Mouse (Mus musculus) midbrain, embryonic 13.5 days (tissue): ENCODE measurements around the gene Crtc3. TPM values are rescaled to one million over a fixed set of nuclear protein-coding genes. Genes with fewer than 3 reads are reported as not detected.

Experiments
- ATAC-seq: fragments of 200-750 bp; cut with Nextera tagmentation; 2 replicates; pipeline ENCODE4 v1.8.0; 2017; ENCODE audit warnings: mild to moderate bottlenecking, moderate TSS enrichment, moderate library complexity
- H3K27ac ChIP-seq: fragments of 300-500 bp; sonication (generic); 2 replicates; pipeline ENCODE4 v1.5.1; 2015; ENCODE audit warnings: inconsistent platforms, mild to moderate bottlenecking, moderate library complexity
- H3K27me3 ChIP-seq: fragments of 300-500 bp; sonication (generic); 2 replicates; pipeline ENCODE4 v1.6.1; 2015; ENCODE audit warnings: mild to moderate bottlenecking, inconsistent platforms
- H3K36me3 ChIP-seq: fragments of 300-500 bp; sonication (generic); 2 replicates; pipeline ENCODE4 v1.6.1; 2015; ENCODE audit warnings: mild to moderate bottlenecking, inconsistent platforms
- H3K4me1 ChIP-seq: fragments of 300-500 bp; sonication (generic); replicated peaks from 2 replicates; pipeline ENCODE4 v1.6.1; 2015; ENCODE audit warnings: inconsistent platforms
- H3K4me2 ChIP-seq: fragments of 300-500 bp; sonication (generic); replicated peaks from 2 replicates; pipeline ENCODE4 v1.6.1; 2015; ENCODE audit warnings: moderate library complexity, mild to moderate bottlenecking, inconsistent platforms
- H3K4me3 ChIP-seq: fragments of 300-500 bp; sonication (generic); replicated peaks from 2 replicates; pipeline ENCODE4 v1.5.1; 2015; ENCODE audit warnings: mild to moderate bottlenecking, inconsistent platforms
- H3K9ac ChIP-seq: fragments of 300-500 bp; sonication (generic); replicated peaks from 2 replicates; pipeline ENCODE4 v1.6.1; 2015; ENCODE audit warnings: mild to moderate bottlenecking, inconsistent platforms
- H3K9me3 ChIP-seq: fragments of 300-500 bp; sonication (generic); 2 replicates; pipeline ENCODE4 v1.6.1; 2016; ENCODE audit warnings: mild to moderate bottlenecking, inconsistent platforms
- WGBS: fragments of 180-500 bp; shearing (Covaris S2); methylation state at CpG from one replicate; pipeline ENCODE4 v1.1.7; 2015; 5-methylcytosine and 5-hydroxymethylcytosine counted together
- polyA plus RNA-seq: library from polyadenylated mRNA; unstranded; fragments of >200 nt; fragmentation: Nextera tagmentation; extraction: Ambion mirVana; gene quantifications from 2 replicates; pipeline ENCODE4 v1.2.1, GENCODE M21; 2015

The Crtc3 gene
- polyA plus RNA-seq, result 12.4 and 13.1 TPM in 2 replicates

- peak within 1 kb of the TSS; percentile 89 for H3K9ac ChIP-seq
- H3K4me2 ChIP-seq, result peak within 1 kb of the TSS; percentile 65
- H3K36me3 ChIP-seq, result no peaks in the 10 kb centered on the region
- peak within 1 kb of the TSS; percentile 96 for H3K27ac ChIP-seq
- no peaks in the 10 kb centered on the region for H3K9me3 ChIP-seq
- peak; percentile 91 for ATAC-seq
- peaks cover 23% of the 10 kb centered on the region for H3K4me1 ChIP-seq
- WGBS, result under 1% methylated on average over 60 of the region's 83 CpGs
- no peaks in the 10 kb centered on the region for H3K27me3 ChIP-seq
- peak within 1 kb of the TSS; percentile 85 for H3K4me3 ChIP-seq
Observed at GRCm38 (mm10) chr7:80688556-80689220, at the start of gene Crtc3. Crtc3 (minus strand) TSS chr7:80688877.

- Histone ChIP-seq H3K27me3 (no peaks in the 10 kb centered on the region), H3K27ac (no peak overlapping the region), H3K4me1 (no peaks in the 10 kb centered on the region), H3K4me2 (no peak overlapping the region), H3K9ac (no peak overlapping the region), H3K4me3 (no peak overlapping the region), H3K36me3 (peaks cover 78% of the 10 kb centered on the region), H3K9me3 (no peaks in the 10 kb centered on the region)
- 90% methylated on average over 10 of the region's 10 CpGs for WGBS
- no peak for ATAC-seq
Observed at GRCm38 (mm10) chr7:80736199-80736598, 47.5 kb upstream of the Crtc3 start.

GRCm38 (mm10) chr7:80732986-80733385 is 44.3 kb upstream of the Crtc3 start:
- Histone ChIP-seq H3K4me3 (no peak overlapping the region), H3K4me1 (no peaks in the 10 kb centered on the region), H3K9me3 (no peaks in the 10 kb centered on the region), H3K4me2 (no peak overlapping the region), H3K9ac (no peak overlapping the region), H3K27me3 (no peaks in the 10 kb centered on the region), H3K27ac (no peak overlapping the region), H3K36me3 (peaks cover 74% of the 10 kb centered on the region)
- no peak for ATAC-seq
- 84% methylated on average over 11 of the region's 11 CpGs for WGBS

GRCm38 (mm10) chr7:80729662-80730061 is 41.0 kb upstream of the Crtc3 start:
- ATAC-seq, result 0 out of 2 replicates have a peak, but pooled peaks have one; percentile 48
- H3K27ac ChIP-seq, result no peak overlapping the region
- H3K36me3 ChIP-seq, result peaks cover 75% of the 10 kb centered on the region
- H3K27me3 ChIP-seq, result no peaks in the 10 kb centered on the region
- no peaks in the 10 kb centered on the region for H3K4me1 ChIP-seq
- no peak overlapping the region for H3K9ac ChIP-seq
- WGBS, result 35% methylated on average over 8 of the region's 8 CpGs
- no peak overlapping the region for H3K4me3 ChIP-seq
- no peaks in the 10 kb centered on the region for H3K9me3 ChIP-seq
- H3K4me2 ChIP-seq, result no peak overlapping the region

- Histone ChIP-seq H3K4me3 (no peak overlapping the region), H3K4me2 (no peak overlapping the region), H3K36me3 (peaks cover 82% of the 10 kb centered on the region), H3K27me3 (no peaks in the 10 kb centered on the region), H3K9me3 (no peaks in the 10 kb centered on the region), H3K4me1 (peaks cover 6% of the 10 kb centered on the region; the same call in 1 of the 2 replicates), H3K9ac (no peak overlapping the region), H3K27ac (0 out of 2 replicates have a peak overlapping the region, but pooled peaks have one; percentile 15)
- no peak for ATAC-seq
- WGBS, result 35% methylated on average over 9 of the region's 9 CpGs
Observed at GRCm38 (mm10) chr7:80721041-80721440, 32.4 kb upstream of the Crtc3 start.

GRCm38 (mm10) chr7:80719582-80719981 is 30.9 kb upstream of the Crtc3 start:
- Histone ChIP-seq H3K9ac (no peak overlapping the region), H3K4me3 (no peak overlapping the region), H3K36me3 (peaks cover 81% of the 10 kb centered on the region), H3K27me3 (no peaks in the 10 kb centered on the region), H3K4me2 (no peak overlapping the region), H3K4me1 (peaks cover 6% of the 10 kb centered on the region; the same call in 1 of the 2 replicates), H3K27ac (no peak overlapping the region), H3K9me3 (no peaks in the 10 kb centered on the region)
- ATAC-seq, result no peak
- WGBS, result 97% methylated on average over 7 of the region's 7 CpGs

- Histone ChIP-seq H3K9me3 (no peaks in the 10 kb centered on the region), H3K9ac (no peak overlapping the region), H3K4me3 (no peak overlapping the region), H3K36me3 (peaks cover 78% of the 10 kb centered on the region), H3K4me2 (no peak overlapping the region), H3K4me1 (peaks cover 6% of the 10 kb centered on the region; the same call in 1 of the 2 replicates), H3K27me3 (no peaks in the 10 kb centered on the region), H3K27ac (no peak overlapping the region)
- ATAC-seq, result no peak
- WGBS, result 89% methylated on average over 2 of the region's 2 CpGs
Observed at GRCm38 (mm10) chr7:80719038-80719437, 30.4 kb upstream of the Crtc3 start.

GRCm38 (mm10) chr7:80718471-80718870 is 29.8 kb upstream of the Crtc3 start:
- H3K4me1 ChIP-seq, result peaks cover 6% of the 10 kb centered on the region; the same call in 1 of the 2 replicates
- H3K27ac ChIP-seq, result no peak overlapping the region
- 64% methylated on average over 8 of the region's 8 CpGs for WGBS
- no peaks in the 10 kb centered on the region for H3K27me3 ChIP-seq
- H3K4me2 ChIP-seq, result no peak overlapping the region
- H3K36me3 ChIP-seq, result peaks cover 74% of the 10 kb centered on the region
- no peak overlapping the region for H3K4me3 ChIP-seq
- no peak overlapping the region for H3K9ac ChIP-seq
- H3K9me3 ChIP-seq, result no peaks in the 10 kb centered on the region
- no peak for ATAC-seq

GRCm38 (mm10) chr7:80716758-80717157 is 28.1 kb upstream of the Crtc3 start:
- no peak for ATAC-seq
- WGBS, result 89% methylated on average over 9 of the region's 9 CpGs

GRCm38 (mm10) chr7:80715306-80715705 is 26.6 kb upstream of the Crtc3 start:
- H3K9me3 ChIP-seq, result no peaks in the 10 kb centered on the region
- H3K4me2 ChIP-seq, result no peak overlapping the region
- H3K27ac ChIP-seq, result no peak overlapping the region
- ATAC-seq, result no peak
- WGBS, result 84% methylated on average over 7 of the region's 7 CpGs
- no peak overlapping the region for H3K9ac ChIP-seq
- H3K4me3 ChIP-seq, result no peak overlapping the region
- no peaks in the 10 kb centered on the region for H3K4me1 ChIP-seq
- peaks cover 61% of the 10 kb centered on the region for H3K36me3 ChIP-seq
- H3K27me3 ChIP-seq, result no peaks in the 10 kb centered on the region

More at GRCm38 (mm10) chr7:80716758-80717157, 28.1 kb upstream of the Crtc3 start:
- no peak overlapping the region for H3K9ac ChIP-seq
- H3K27me3 ChIP-seq, result no peaks in the 10 kb centered on the region
- no peak overlapping the region for H3K4me2 ChIP-seq
- peaks cover 68% of the 10 kb centered on the region for H3K36me3 ChIP-seq
- H3K9me3 ChIP-seq, result no peaks in the 10 kb centered on the region
- peaks cover 6% of the 10 kb centered on the region; the same call in 1 of the 2 replicates for H3K4me1 ChIP-seq
- H3K4me3 ChIP-seq, result no peak overlapping the region
- no peak overlapping the region for H3K27ac ChIP-seq

- Histone ChIP-seq H3K4me2 (no peak overlapping the region), H3K4me1 (no peaks in the 10 kb centered on the region), H3K27ac (no peak overlapping the region), H3K4me3 (no peak overlapping the region), H3K36me3 (peaks cover 39% of the 10 kb centered on the region), H3K9ac (no peak overlapping the region), H3K27me3 (no peaks in the 10 kb centered on the region), H3K9me3 (no peaks in the 10 kb centered on the region)
- WGBS, result 88% methylated on average over 8 of the region's 8 CpGs
- ATAC-seq, result no peak
Observed at GRCm38 (mm10) chr7:80711496-80711895, 22.8 kb upstream of the Crtc3 start.

- no peak for ATAC-seq
- Histone ChIP-seq H3K9me3 (no peaks in the 10 kb centered on the region), H3K4me3 (no peak overlapping the region), H3K27me3 (no peaks in the 10 kb centered on the region), H3K4me1 (no peaks in the 10 kb centered on the region), H3K9ac (no peak overlapping the region), H3K36me3 (peaks cover 30% of the 10 kb centered on the region), H3K27ac (no peak overlapping the region), H3K4me2 (no peak overlapping the region)
- 86% methylated on average over 7 of the region's 7 CpGs for WGBS
Observed at GRCm38 (mm10) chr7:80710333-80710732, 21.7 kb upstream of the Crtc3 start.
